Mouse (Mus musculus) c-Kit-positive CD71-negative TER-119-negative erythroid progenitor cells, embryonic 14.5 days (primary cell): Measurements from ENCODE around the gene Nynrin.
A peak's percentile ranks its signal among the peaks of the same experiment; 100 is the strongest.

Experiments
- DNase-seq: peaks from one replicate; pipeline ENCODE4 v3.0.0-alpha.2; 2013; ENCODE audit warnings: low read depth

Nynrin gene

DNA sequence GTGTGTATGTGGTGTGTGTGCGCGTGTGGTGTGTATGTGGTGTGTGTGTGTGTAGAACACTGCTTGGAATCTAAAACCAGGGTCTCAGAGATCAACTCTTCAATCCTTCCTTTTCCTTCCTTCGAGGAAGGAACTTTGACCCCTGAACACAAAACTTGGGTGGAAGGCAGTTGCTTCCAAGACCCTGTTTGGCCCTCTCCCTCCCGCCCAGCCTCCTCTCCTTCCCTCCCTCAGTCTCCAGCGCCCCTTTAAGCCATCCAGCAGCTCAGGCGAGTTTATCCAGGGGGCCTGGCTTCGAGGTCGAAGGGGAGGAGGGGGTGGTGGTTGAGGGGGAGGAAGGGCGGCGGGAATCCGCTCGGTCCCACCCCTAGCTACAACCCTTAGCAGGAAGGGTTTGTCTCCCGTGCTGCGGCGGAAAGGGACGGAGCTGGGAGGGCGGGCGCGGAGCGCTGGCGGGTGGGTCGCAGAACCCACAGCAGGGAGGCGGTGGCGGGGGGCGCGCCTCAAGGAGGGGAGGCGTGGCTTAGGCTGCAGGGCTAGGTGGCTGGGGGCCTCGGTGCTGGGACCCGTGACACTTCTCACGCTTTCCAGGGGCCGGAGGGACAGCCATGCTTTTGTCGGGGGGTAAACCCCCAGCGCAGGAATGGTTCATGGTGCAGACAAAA, at the start of gene Nynrin:
TSS of gene Nynrin (plus strand) at position 390 of the 665 bp plus-strand sequence.
- DNase-seq: peak; percentile 46

DNA sequence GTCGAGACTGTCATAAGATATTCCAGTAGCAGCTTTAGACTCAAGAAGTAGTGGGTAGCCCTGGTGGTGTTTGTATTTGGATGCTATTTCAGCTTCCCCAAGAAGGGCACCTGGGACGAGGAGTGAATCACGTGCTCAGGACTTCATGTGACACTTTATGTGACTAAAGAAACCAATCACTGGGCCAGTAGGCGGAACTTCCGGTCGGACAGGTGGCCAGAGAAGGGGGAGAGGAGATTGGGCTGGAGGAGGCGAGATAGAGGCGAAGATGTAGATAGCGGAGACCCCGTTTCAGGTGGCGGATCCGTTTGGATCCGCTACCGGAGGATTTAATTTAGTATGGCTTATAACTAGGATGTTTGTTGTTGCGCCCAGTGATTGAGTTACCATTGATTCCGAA, 38.9 kb upstream of the Nynrin start:
- DNase-seq: no peak

DNA sequence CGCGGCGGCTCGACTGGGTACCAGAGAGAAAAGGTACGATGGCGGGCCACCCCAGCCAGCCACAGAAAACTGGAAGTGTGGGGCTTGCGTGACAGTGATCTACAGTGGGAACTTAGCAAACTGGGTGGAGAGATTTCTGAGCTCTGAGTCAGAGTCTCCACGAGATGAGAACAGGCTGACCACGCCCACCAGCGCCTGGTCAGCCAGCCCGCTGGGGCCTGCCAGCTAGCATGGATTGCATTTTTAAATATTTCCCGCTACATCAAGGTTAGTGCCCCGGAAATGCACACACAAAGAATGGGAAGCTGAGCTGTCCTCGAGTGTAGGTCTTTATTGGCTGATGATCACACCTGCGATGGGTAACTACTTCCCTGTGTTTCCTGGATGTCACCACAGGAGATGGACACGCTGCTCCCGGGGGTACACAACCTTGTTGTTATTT, 38.5 kb upstream of the Nynrin start:
- DNase-seq: no peak

DNA sequence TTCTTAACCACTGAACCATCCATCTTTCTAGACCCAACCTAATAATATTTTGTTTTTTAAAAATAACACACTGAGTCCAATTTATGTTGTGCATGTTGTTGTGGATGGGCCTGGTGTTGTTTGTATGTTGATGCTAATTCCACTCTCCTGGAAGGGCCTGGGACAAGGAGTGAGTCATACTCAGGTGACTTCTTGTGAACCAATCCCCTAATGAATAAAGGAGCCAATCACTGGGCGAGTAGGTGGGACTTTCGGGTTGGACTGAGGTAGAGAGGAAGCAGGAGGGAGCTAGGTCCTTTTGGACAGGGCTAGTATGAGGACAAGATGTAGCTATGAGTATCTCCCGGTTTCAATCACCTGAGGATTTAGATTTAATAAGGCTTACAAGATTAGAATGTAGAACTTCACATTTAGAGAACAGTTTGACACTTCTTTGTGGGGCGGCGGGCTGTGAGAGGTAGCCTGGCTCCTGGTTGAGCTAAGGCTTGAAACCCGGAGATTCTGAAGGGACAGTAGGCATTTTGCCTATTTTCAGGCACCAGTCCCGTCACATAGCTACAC, 33.9 kb upstream of the Nynrin start:
- DNase-seq: no peak

DNA sequence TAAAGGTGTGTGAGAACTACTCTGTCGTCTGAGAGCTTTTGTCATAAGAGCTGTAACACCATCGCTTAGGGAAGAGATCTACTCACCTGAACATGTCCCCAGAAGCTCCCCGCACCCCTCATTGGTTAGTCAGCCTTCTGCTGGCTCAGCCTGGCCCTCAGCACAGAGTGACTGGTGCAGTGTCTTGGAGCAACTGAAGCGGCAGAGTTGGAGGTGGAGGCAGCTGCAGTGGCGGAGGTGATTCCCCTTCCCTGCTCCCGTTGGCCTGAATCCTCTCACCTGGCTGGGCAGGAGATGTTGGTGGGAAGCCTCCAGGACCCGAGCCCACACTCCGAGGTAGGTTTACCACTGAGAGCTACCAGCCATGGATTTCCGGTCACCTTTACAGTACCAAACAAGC, 33.2 kb upstream of the Nynrin start:
- no peak for DNase-seq

DNA sequence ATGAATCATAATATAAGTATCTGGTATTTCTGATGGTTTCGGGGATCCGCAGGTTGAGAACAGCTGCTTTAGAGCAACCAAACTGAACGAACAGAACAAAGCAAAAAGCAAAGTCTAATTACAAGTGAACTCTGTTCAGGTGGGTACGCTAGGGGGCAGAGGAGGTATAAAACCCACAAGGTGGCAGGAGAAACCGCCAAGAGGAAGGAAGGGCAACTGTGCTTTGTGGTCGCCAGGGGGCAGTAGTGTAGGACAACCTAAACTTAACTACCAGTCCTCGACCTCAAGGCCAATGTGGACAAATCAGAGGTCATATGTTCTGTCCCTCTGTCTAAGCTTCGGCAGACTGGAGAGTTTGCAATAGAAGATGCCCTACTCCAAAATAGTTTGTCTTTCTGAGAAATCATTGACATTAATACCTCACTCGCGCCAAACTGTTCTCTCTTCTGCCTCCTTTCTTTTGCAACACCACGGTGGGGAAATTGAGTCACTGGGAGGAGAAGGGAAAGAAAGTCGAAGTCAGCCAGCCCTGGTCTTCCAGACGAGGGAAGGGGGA, 31.3 kb upstream of the Nynrin start:
- peak; percentile 66 for DNase-seq

DNA sequence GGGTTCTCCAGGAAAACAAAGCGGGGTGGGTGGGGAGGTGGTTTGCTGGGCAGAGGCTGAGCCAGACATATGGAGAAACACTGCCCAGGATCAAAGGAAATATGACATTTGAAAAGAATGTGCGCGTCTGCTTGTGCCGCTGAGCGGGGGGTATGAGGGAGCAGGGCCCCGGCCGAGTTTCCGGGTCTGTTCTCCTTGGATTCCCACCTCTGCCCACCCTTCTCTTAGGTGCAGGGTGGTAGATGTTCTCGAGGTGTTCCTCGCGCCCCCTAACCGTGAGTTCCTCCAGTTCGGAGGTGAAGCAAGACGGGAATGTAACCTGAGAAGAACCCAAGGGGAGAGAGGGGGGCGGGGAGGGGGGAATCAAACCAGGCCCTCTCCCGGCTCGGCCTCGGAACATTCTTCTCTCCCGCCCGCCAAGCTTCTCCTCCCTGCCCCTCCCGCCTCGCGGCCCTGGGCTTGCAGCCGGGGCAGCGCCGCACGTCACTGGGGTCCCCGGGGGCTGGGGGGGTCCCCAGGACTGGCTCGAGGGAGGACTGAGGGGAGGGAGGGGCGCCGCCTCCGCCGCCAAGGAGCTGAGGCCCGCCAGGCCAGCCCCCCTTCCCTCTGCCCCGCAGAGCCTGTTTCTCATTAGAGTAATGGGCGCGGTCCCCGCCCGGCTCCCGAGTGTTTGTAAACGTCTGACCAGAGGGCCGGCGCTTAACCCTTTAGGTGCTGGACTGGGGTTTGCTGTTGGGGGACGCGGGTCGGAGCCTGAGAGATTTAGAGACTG, 30.6 kb upstream of the Nynrin start, which contains the start of gene Nfatc4:
TSS of gene Nfatc4 (plus strand) at position 154 of the 772 bp plus-strand sequence.
- no peak for DNase-seq

DNA sequence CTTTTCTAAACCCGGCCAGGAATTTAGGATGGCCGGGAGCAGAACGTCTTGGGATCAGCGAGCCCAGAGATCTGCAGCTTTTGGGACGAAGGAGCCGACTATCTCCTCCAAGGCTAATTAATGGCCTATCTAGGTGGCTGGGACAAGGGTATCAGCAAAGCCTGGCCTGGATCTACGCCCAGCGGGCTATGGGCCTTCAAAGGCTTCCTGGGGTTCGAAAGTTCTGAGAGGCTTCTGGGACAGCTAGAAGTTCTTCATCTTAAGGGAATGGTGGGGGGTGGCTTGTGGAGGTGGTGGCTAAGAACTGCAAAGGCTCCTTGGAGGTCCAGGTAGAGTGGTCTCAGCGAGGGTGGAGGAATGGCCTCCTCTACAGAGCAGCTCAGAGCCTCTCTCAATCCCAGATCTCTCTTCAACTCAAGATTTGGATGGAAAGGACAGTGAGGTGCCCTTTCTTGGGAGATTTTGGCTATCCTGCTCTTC, 29.8 kb upstream of the Nynrin start:
- DNase-seq: no peak

DNA sequence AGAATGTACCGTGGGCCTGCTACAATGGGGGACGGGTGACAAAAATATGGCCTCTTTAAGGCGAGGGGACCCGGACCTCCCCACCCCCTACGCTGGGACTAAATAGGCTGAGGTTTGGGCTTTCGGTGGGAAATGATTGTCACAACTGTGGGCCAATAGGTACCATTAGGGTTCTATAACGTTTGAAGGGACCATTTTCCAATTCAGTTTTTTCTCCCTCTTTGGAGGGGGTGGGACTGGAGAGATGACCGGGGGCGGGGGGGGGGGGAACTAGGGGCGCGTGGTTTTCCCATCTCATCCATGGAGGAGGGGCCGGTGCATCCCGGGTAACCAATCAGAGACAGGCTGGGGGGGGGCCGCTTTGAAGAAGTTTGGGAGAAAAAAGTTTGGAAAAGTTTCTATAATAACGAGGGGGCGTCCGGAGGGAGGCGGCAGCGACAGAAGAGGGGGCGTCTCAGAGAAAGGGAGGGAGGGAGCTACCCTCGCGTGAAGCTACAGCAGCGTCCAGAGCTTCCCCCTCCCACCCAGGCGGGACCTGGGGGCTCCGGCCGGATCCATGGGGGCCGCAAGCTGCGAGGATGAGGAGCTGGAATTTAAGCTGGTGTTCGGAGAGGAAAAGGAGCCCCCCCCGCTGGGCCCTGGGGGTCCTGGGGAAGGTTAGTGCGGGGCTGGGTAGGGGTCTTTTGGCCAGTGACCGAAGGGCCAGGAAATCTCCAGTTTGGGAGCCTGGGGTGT, 29.2 kb upstream of the Nynrin start:
- DNase-seq: no peak

DNA sequence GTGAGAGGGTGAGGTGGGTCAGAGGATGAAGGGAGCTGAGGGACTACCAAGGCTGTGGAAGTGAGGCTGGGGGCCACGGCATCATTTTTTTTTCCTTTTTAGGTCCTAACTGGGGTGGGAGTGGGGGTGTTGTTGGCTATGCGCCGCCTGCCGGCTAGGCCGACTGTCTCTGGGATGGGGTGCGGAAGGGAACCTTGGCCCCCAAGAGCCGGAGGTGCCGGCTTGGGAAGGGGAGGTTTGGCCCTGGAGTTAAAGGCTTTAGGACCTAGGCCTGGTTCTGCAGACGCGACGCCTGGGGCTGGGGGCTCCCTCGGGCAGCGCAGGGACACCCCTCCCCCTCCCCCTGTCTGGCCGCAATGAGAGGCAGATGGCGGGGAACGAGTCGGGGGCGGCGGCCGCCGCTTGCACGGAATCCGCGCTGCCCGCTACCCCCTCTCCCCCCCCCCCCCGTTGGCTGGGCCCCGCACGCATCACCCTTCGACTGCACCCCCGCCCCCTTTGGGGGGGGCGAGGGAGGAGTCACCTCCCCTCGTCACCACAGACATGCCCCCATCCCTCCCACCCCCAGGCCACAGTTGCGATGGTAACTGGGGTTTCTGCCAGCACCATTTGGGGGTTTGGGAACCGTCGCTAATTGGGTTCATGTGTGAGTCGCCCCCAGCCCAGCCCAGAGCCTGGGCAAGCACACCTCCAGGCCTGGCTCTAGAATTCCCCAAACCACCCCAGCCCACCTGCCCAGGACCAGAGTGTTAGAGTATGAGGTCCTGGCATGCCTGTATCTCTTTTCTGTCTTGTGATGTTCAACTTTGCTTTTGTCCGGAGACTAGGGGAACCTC, 28.4 kb upstream of the Nynrin start:
- DNase-seq: no peak

DNA sequence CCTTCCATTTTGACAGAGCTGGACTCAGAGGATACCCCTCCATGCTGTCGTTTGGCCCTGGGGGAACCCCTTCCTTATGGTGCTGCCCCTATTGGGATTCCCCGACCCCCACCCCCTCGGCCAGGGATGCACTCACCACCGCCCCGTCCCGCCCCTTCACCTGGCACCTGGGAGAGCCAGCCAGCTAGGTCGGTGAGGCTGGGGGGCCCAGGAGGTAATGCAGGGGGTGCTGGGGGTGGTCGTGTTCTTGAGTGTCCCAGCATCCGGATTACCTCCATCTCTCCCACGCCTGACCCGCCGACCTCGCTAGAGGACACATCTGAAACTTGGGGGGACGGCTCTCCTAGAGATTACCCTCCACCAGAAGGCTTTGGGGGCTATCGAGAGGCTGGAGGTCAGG, 27.7 kb upstream of the Nynrin start:
- no peak for DNase-seq

DNA sequence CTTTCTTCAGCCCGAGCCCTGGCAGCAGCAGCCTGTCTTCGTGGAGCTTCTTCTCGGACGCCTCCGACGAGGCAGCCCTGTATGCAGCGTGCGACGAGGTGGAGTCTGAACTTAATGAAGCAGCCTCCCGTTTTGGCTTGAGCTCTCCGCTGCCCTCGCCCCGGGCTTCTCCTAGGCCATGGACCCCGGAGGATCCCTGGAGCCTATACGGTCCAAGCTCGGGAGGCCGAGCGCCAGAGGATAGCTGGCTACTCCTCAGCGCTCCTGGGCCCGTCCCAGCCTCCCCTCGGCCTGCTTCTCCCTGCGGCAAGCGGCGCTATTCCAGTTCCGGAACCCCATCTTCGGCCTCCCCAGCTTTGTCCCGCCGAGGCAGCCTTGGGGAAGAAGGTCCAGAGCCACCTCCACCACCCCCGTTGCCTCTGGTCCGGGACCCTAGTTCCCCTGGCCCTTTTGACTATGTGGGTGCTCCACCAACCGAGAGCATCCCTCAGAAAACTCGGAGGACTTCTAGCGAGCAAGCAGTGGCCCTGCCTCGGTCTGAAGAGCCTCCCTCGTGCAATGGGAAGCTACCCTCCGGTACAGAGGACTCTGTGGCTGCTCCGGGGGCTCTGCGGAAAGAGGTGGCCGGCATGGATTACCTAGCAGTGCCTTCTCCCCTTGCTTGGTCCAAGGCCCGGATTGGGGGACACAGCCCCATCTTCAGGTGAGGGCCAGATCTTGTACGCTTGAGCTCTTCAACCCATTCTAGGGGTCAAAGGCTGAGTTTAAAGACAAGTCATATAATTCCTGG, 27.1 kb upstream of the Nynrin start:
- no peak for DNase-seq

DNA sequence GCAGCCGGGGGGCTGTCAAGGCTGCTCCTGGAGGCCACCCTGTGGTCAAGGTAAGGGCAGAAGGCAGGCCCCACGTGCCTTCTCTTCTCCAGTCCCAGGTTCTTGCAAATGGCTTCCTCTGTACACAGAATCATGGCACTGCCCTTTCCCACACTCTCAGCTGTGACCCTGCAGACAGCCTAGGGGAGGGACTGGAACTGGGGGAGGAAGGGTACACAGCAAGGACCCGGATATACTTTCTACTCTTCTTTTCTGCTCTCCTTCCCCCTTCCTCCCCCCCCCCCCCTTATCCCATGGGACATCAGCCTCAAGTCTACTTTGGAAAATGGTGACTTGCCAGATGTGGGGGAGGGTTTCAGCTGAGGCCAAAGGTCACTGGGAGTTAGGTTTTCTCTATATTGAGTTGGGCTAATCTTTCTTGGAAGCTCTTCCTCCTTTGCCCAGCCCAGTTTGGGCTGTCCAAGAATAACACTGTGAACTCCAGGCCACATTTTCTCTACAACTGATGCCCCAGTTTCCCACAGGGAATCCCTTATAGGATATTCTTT, 25.0 kb upstream of the Nynrin start:
- no peak for DNase-seq

DNA sequence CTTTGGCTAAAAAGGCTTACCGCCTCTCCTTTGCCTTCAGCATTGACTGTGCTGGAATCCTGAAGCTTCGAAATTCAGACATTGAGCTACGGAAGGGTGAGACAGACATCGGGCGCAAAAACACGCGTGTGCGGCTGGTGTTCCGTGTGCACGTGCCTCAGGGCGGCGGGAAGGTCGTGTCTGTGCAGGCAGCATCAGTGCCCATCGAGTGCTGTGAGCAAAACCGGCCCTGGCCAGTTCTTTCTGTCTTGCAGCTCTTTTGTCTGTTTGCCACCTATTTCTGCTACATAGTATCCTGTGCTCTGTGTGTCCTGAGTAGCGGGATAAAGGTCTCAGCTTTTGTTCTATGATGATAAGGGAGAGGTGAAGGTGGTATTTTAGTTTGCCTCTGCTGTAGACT, 24.0 kb upstream of the Nynrin start:
- DNase-seq: no peak

DNA sequence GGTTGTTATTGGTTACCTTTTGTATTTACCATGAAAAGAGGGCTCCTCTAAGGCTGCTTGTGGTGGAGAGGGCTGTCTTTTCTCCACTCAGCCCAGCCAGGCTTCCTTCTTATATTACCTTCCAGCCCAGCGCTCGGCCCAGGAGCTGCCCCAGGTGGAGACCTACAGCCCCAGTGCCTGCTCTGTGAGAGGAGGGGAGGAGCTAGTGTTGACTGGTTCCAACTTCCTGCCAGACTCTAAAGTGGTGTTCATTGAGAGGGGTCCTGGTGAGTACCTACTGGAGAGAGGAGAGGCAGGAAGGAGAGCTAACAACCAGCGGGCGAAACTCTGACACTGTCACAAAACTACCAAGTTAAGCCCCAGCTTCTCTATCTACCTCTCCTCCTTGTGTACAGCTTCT, 23.5 kb upstream of the Nynrin start:
- no peak for DNase-seq

DNA sequence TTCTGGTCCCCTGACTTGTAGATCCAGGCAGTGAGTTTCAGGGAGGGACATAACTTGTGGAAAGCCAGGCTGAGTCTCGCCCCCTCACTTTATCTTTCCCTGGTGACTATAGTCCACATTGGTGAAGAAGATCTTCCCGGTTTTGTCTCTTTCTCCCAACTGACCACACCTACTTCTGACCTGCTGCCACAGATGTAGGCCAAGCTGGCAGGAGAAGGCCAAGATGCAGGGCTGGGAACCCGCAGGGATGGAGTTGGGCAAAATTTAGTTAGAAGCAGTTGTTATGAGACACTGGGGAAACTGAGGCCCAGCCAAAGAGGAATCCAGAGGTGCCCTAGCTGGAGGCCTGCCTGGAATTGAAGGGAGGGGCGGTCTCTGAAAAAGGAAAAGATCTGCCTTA, 20.7 kb upstream of the Nynrin start:
- DNase-seq: no peak

DNA sequence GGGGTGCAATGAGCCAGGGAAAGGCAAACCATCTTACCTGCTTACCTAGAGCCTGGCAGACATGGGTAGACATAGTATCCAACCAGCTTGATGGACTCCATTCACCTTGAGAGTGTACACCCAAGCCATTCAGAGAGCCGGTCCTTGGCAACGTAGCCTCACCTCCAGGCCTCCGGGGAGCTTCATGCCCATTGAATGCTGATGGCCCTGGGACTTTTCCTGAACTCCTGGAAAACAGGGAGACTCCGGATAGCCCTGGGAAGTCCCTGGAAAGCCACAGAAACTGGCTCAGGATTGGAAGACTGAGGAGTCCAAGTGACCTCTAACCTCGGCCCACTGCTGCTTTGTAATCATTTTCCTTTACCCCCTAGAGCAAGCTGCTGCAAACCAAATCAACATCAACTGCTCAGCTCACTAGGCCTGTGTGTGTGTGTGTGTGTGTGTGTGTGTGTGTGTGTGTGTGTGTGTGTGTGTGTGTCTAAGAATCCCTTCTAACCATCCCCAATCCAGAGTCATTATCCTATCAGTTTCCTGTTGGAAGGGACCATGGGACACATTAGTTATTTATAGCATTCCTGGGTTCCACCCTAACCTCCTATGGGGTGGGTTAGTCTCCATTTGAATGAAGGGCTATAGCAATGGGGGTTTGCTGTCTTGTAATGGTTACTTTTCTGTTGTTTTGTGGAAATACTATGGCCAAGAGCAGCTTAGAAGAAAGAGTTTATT, 18.8 kb upstream of the Nynrin start:
- no peak for DNase-seq

DNA sequence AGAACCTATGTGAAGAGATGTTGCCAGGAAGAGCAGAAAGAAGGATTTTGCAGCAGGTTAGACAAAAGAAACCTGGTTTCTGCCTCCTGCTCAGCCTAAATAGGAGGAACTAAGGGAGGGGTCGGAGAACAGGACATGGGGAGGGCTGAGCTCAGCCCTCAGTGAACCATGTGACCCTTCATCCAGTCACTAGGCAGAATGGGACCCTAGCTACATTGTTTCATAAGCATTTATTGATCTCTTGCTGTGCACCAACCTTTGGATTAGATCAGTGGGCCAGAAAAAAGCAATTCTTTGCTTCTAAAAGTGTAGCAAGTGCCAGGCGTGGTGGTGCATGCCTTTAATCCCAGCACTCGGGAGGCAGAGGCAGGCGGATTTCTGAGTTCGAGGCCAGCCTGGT, 15.5 kb upstream of the Nynrin start:
- DNase-seq: no peak

DNA sequence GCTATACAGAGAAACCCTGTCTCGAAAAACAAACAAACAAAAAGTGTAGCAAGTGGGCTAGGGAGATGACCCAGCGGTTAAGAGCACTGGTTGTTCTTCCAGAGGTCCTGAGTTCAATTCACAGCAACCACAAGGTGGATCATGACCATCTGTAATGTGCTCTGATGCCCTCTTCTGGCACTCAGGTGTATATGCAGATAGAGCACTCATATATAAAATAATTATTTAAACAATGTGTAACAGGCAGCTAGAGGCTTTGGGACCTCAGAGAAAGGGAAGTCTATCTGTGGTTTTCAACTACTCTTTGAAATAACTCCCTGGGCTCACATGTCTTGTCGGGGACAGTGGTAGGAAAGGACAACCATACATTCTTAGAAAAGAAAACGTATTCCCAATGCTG, 15.1 kb upstream of the Nynrin start:
- DNase-seq: no peak
